Mouse (Mus musculus) ovary, postnatal 14 days (tissue): ENCODE measurements around the gene Apol6.

ENCODE experiments used
- DNase-seq: peaks from one replicate; pipeline ENCODE4 v3.0.0; 2022; ENCODE audit warnings: low spot score

Gene Apol6

GRCm38 (mm10) chr15:77070745-77071268, 26.3 kb downstream of the Apol6 start:
- no peak for DNase-seq

- no peak for DNase-seq
These were observed 27.0 kb downstream of the Apol6 start for GRCm38 (mm10) chr15:77071501-77071900.

- no peak for DNase-seq
These were observed 28.1 kb downstream of the Apol6 start for GRCm38 (mm10) chr15:77072556-77073163.

GRCm38 (mm10) chr15:77076523-77076922, 32.0 kb downstream of the Apol6 start:
- no peak for DNase-seq

- DNase-seq = no peak
These were observed 33.4 kb downstream of the Apol6 start for GRCm38 (mm10) chr15:77077906-77078305.

- DNase-seq = no peak
These were observed 34.3 kb downstream of the Apol6 start for GRCm38 (mm10) chr15:77078786-77079185.

GRCm38 (mm10) chr15:77079256-77079822, 34.8 kb downstream of the Apol6 start:
- no peak for DNase-seq

- DNase-seq = no peak
These were observed 35.4 kb downstream of the Apol6 start for GRCm38 (mm10) chr15:77079890-77080361.

GRCm38 (mm10) chr15:77080684-77081254, 36.2 kb downstream of the Apol6 start:
- DNase-seq = no peak

GRCm38 (mm10) chr15:77081454-77081853, 36.9 kb downstream of the Apol6 start:
- DNase-seq = no peak

GRCm38 (mm10) chr15:77085818-77086217, 41.3 kb downstream of the Apol6 start:
- DNase-seq = no peak

GRCm38 (mm10) chr15:77086488-77086887, 42.0 kb downstream of the Apol6 start:
- DNase-seq = no peak

- DNase-seq = no peak
These were observed 44.7 kb downstream of the Apol6 start for GRCm38 (mm10) chr15:77089249-77089648.

- no peak for DNase-seq
These were observed 46.0 kb downstream of the Apol6 start for GRCm38 (mm10) chr15:77090531-77090930.

GRCm38 (mm10) chr15:77091394-77091793, 46.9 kb downstream of the Apol6 start:
- no peak for DNase-seq

- no peak for DNase-seq
These were observed 49.9 kb downstream of the Apol6 start for GRCm38 (mm10) chr15:77094431-77094830.

GRCm38 (mm10) chr15:77095216-77095615, 50.7 kb downstream of the Apol6 start:
- no peak for DNase-seq

- DNase-seq = no peak
These were observed 52.8 kb downstream of the Apol6 start for GRCm38 (mm10) chr15:77097358-77097757.

- no peak for DNase-seq
These were observed 55.2 kb downstream of the Apol6 start for GRCm38 (mm10) chr15:77099756-77100155.

GRCm38 (mm10) chr15:77102685-77103084, 58.2 kb downstream of the Apol6 start:
- no peak for DNase-seq

GRCm38 (mm10) chr15:77104349-77105158, 60.0 kb downstream of the Apol6 start:
- DNase-seq = no peak

- DNase-seq = no peak
These were observed 60.7 kb downstream of the Apol6 start for GRCm38 (mm10) chr15:77105273-77105672.
